Mouse (Mus musculus) bone marrow macrophage, adult 2 months (primary cell): ENCODE results near the gene Prex1.

Source experiments
- CTCF ChIP-seq: IDR thresholded peaks from 2 replicates; pipeline ENCODE4 v1.5.1; 2012; ENCODE audit warnings: low read depth, mild to moderate bottlenecking, low read length, moderate library complexity
- POLR2A ChIP-seq: IDR thresholded peaks from 2 replicates; pipeline ENCODE4 v1.6.1; 2012; ENCODE audit warnings: mild to moderate bottlenecking, low read depth, low read length, borderline replicate concordance

GRCm38 (mm10) chr2:166652672-166653071, 61.0 kb downstream of the Prex1 start:
- TF ChIP-seq CTCF (no peak), POLR2A (no peak)
